16 mouse cellular contexts compared by ENCODE assay signal in the genomic region with DNA sequence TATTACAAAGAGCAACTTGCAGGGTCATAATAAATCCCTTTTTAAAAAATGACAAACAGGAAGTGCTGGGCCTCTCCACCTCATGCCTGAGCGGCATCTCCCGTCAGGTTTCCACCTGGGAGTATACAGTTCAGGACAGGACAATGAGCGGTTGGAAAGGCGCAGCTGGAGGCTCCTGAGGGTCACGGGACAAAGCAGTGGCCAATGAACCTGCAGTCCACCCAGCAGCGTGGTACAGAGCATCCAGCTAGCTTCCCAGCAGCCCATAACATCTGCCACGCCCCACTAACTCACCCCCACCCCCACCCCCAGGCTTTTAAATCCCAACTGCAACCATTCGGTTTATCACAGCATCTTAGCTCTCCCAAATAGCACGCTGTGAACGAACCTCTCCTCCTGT. TPM values are rescaled to one million over a fixed set of nuclear protein-coding genes. Genes with fewer than 3 reads are reported as not detected.
A peak's percentile ranks its signal among the peaks of the same experiment; 100 is the strongest.
DNase-seq lines count a peak whose midpoint lies in the region; ATAC-seq and TF ChIP-seq lines count a peak whose summit lies in the region.
"Had no signal": no experiment of that assay in that cellular context is flagged by ENCODE, and none has a peak within 500 bp of the region (broad histone marks: within the 10 kb centered on the region; RNA-seq: fewer than 3 reads in every experiment).

No protein-coding gene starts in this region.

- TF ChIP-seq CTCF in gastrocnemius, adult 2 months (IDR thresholded peaks at IDR 0.05), result no peak

- intact Hi-C loops in heart, postnatal 10 days (cut with DNase I), result no loop called here
- intact Hi-C loops in gastrocnemius, adult 2 months (cut with DNase I), result no loop called here

- H3K9me3 ChIP-seq in heart, embryonic 11.5 days (replicated peaks; ENCODE audit: control insufficient read depth, low read length), result no peaks in the 10 kb centered on the region
- peaks cover under 1% of the 10 kb centered on the region for H3K9me3 ChIP-seq in midbrain, embryonic 10.5 days (replicated peaks)
- no peaks in the 10 kb centered on the region for H3K9me3 ChIP-seq in midbrain, embryonic 15.5 days
- no peaks in the 10 kb centered on the region for H3K9me3 ChIP-seq in hindbrain, embryonic 13.5 days
- H3K9me3 ChIP-seq in neural tube, embryonic 15.5 days (replicated peaks), result no peaks in the 10 kb centered on the region
- H3K9me3 ChIP-seq: embryonic facial prominence, embryonic 15.5 days; intestine, embryonic 15.5 days; limb, embryonic 15.5 days had no signal

- no peak overlapping the region for H3K4me2 ChIP-seq in heart, embryonic 11.5 days
- no peak overlapping the region for H3K4me2 ChIP-seq in midbrain, embryonic 15.5 days
- H3K4me2 ChIP-seq in hindbrain, embryonic 13.5 days, result no peak overlapping the region
- no peak overlapping the region for H3K4me2 ChIP-seq in neural tube, embryonic 15.5 days
- H3K4me2 ChIP-seq: embryonic facial prominence, embryonic 15.5 days; intestine, embryonic 15.5 days; limb, embryonic 15.5 days had no signal

- WGBS in heart, embryonic 11.5 days (ENCODE audit: insufficient replicate concordance), result 59% methylated on average over 10 of the region's 10 CpGs
- WGBS in midbrain, embryonic 10.5 days, result 21% methylated on average over 10 of the region's 10 CpGs
- 14% methylated on average over 10 of the region's 10 CpGs for WGBS in midbrain, embryonic 15.5 days
- WGBS in hindbrain, embryonic 13.5 days, result 16% methylated on average over 10 of the region's 10 CpGs
- 10% methylated on average over 10 of the region's 10 CpGs for WGBS in neural tube, embryonic 15.5 days

- H3K36me3 ChIP-seq in heart, embryonic 11.5 days (ENCODE audit: control insufficient read depth, insufficient read depth, low read length), result no peaks in the 10 kb centered on the region
- H3K36me3 ChIP-seq in midbrain, embryonic 10.5 days, result peaks cover 58% of the 10 kb centered on the region
- H3K36me3 ChIP-seq in midbrain, embryonic 15.5 days (replicated peaks), result no peaks in the 10 kb centered on the region
- H3K36me3 ChIP-seq in hindbrain, embryonic 13.5 days, result peaks cover 2% of the 10 kb centered on the region
- H3K36me3 ChIP-seq in neural tube, embryonic 15.5 days, result no peaks in the 10 kb centered on the region
- H3K36me3 ChIP-seq: embryonic facial prominence, embryonic 15.5 days; intestine, embryonic 15.5 days; limb, embryonic 15.5 days had no signal

- ATAC-seq in heart, embryonic 11.5 days (replicated peaks; ENCODE audit: insufficient number of reproducible peaks, low FRiP score, low TSS enrichment), result no peak
- ATAC-seq in midbrain, embryonic 15.5 days (replicated peaks), result no peak
- no peak for ATAC-seq in hindbrain, embryonic 13.5 days (ENCODE audit: low FRiP score)
- ATAC-seq in neural tube, embryonic 15.5 days (ENCODE audit: low FRiP score), result no peak; the same call in 1 of the 2 replicates
- ATAC-seq: intestine, embryonic 15.5 days had no signal

- H3K4me1 ChIP-seq in heart, embryonic 11.5 days (ENCODE audit: control insufficient read depth, insufficient read depth, low read length), result peaks cover 14% of the 10 kb centered on the region
- H3K4me1 ChIP-seq in midbrain, embryonic 10.5 days, result peaks cover 52% of the 10 kb centered on the region
- H3K4me1 ChIP-seq in midbrain, embryonic 15.5 days, result peaks cover 15% of the 10 kb centered on the region
- peaks cover 30% of the 10 kb centered on the region for H3K4me1 ChIP-seq in hindbrain, embryonic 13.5 days (replicated peaks)
- H3K4me1 ChIP-seq in neural tube, embryonic 15.5 days, result peaks cover 20% of the 10 kb centered on the region

- DNase-seq in heart, postnatal 10 days, result no peak
- peak; percentile 36 for DNase-seq in midbrain, embryonic 10.5 days (ENCODE audit: low spot score)
- no peak for DNase-seq in urinary bladder, adult 18-20 months (ENCODE audit: low spot score in 2 of 2)
- DNase-seq in gastrocnemius, adult 2 months, result no peak
- DNase-seq: adrenal gland, postnatal 25 days; B cell, adult 2 months; lung, adult 18-20 months had no signal

- peak overlapping the region; percentile 3; the same call in 1 of the 2 replicates for H3K9ac ChIP-seq in heart, embryonic 11.5 days (ENCODE audit: low read depth, low read length)
- no peak overlapping the region for H3K9ac ChIP-seq in midbrain, embryonic 15.5 days
- H3K9ac ChIP-seq in hindbrain, embryonic 13.5 days, result peak overlapping the region; percentile 35; the same call in 1 of the 2 replicates
- H3K9ac ChIP-seq in neural tube, embryonic 15.5 days (replicated peaks), result no peak overlapping the region
- H3K9ac ChIP-seq: embryonic facial prominence, embryonic 15.5 days; intestine, embryonic 15.5 days; limb, embryonic 15.5 days had no signal

- no peak overlapping the region for H3K4me3 ChIP-seq in heart, embryonic 11.5 days (ENCODE audit: low read depth, low read length)
- peak overlapping the region; percentile 23; the same call in 1 of the 2 replicates for H3K4me3 ChIP-seq in midbrain, embryonic 10.5 days
- no peak overlapping the region for H3K4me3 ChIP-seq in midbrain, embryonic 15.5 days
- H3K4me3 ChIP-seq in hindbrain, embryonic 13.5 days, result no peak overlapping the region
- H3K4me3 ChIP-seq in neural tube, embryonic 15.5 days (replicated peaks), result no peak overlapping the region
- no peak overlapping the region for H3K4me3 ChIP-seq in gastrocnemius, adult 2 months
- H3K4me3 ChIP-seq: embryonic facial prominence, embryonic 15.5 days; intestine, embryonic 15.5 days; left cerebral cortex, adult 2 months; limb, embryonic 15.5 days had no signal

- no peak overlapping the region for H3K27ac ChIP-seq in heart, embryonic 11.5 days (ENCODE audit: low read depth, low read length)
- peak overlapping the region; percentile 75 for H3K27ac ChIP-seq in midbrain, embryonic 10.5 days (replicated peaks)
- H3K27ac ChIP-seq in midbrain, embryonic 15.5 days, result no peak overlapping the region
- H3K27ac ChIP-seq in hindbrain, embryonic 13.5 days, result peak overlapping the region; percentile 23; the same call in 1 of the 2 replicates
- 0 out of 2 replicates have a peak overlapping the region, but pooled peaks have one; percentile 3 for H3K27ac ChIP-seq in neural tube, embryonic 15.5 days (replicated peaks)
- no peak overlapping the region for H3K27ac ChIP-seq in gastrocnemius, adult 2 months
- H3K27ac ChIP-seq: embryonic facial prominence, embryonic 15.5 days; intestine, embryonic 15.5 days; left cerebral cortex, adult 2 months; limb, embryonic 15.5 days; stomach, postnatal 0 days had no signal

- no peaks in the 10 kb centered on the region for H3K27me3 ChIP-seq in heart, embryonic 11.5 days (ENCODE audit: control insufficient read depth, insufficient read depth, low read length)
- peaks cover 28% of the 10 kb centered on the region for H3K27me3 ChIP-seq in midbrain, embryonic 10.5 days (ENCODE audit: low read depth, poor library complexity, severe bottlenecking)
- no peaks in the 10 kb centered on the region for H3K27me3 ChIP-seq in midbrain, embryonic 15.5 days (replicated peaks)
- peaks cover 14% of the 10 kb centered on the region; the same call in 1 of the 2 replicates for H3K27me3 ChIP-seq in hindbrain, embryonic 13.5 days
- no peaks in the 10 kb centered on the region for H3K27me3 ChIP-seq in neural tube, embryonic 15.5 days (replicated peaks)
- H3K27me3 ChIP-seq: embryonic facial prominence, embryonic 15.5 days; limb, embryonic 15.5 days had no signal

RNA-seq across cellular contexts. Expression of a gene that starts 19.9 kb away (rescaled TPM):
- polyA plus RNA-seq in heart, embryonic 11.5 days (2014; fragmentation: Nextera tagmentation; extraction: Ambion mirVana), result 2.1 and 2.2 TPM in 2 replicates
- 10 to 100 TPM; 15.1 to 17.1 TPM for total RNA-seq in heart, postnatal 10 days (2021)
- 3.4 and 3.6 TPM in 2 replicates for polyA plus RNA-seq in midbrain, embryonic 10.5 days (2016; fragmentation: Nextera tagmentation; extraction: Ambion mirVana)
- polyA plus RNA-seq in midbrain, embryonic 15.5 days (2015; fragmentation: Nextera tagmentation; extraction: Ambion mirVana), result 1.6 and 2.2 TPM in 2 replicates
- polyA plus RNA-seq in hindbrain, embryonic 13.5 days (2015; fragmentation: Nextera tagmentation; extraction: Ambion mirVana), result 1.6 and 1.8 TPM in 2 replicates
- polyA plus RNA-seq in neural tube, embryonic 15.5 days (2015; fragmentation: Nextera tagmentation; extraction: Ambion mirVana), result 0.88 and 1.4 TPM in 2 replicates
- total RNA-seq in gastrocnemius, adult 2 months (2021), result under 1 TPM; 0.13 to 0.28 TPM

RNA-seq across cellular contexts. Expression of a gene that starts 43.8 kb away (rescaled TPM):
- polyA plus RNA-seq in heart, embryonic 11.5 days (2014; fragmentation: Nextera tagmentation; extraction: Ambion mirVana), result 4.9 and 6.5 TPM in 2 replicates
- total RNA-seq in heart, postnatal 10 days (2021), result 10 to 100 TPM; 37.2 to 42.1 TPM
- 14.3 and 16.7 TPM in 2 replicates for polyA plus RNA-seq in midbrain, embryonic 10.5 days (2016; fragmentation: Nextera tagmentation; extraction: Ambion mirVana)
- 41.0 and 41.7 TPM in 2 replicates for polyA plus RNA-seq in midbrain, embryonic 15.5 days (2015; fragmentation: Nextera tagmentation; extraction: Ambion mirVana)
- polyA plus RNA-seq in hindbrain, embryonic 13.5 days (2015; fragmentation: Nextera tagmentation; extraction: Ambion mirVana), result 33.9 and 36.4 TPM in 2 replicates
- polyA plus RNA-seq in neural tube, embryonic 15.5 days (2015; fragmentation: Nextera tagmentation; extraction: Ambion mirVana), result 25.4 and 25.8 TPM in 2 replicates
- 10 to 100 TPM in 1 of 2 experiments, 1 to 10 TPM in 1; 5.8 to 11.4 TPM for total RNA-seq in gastrocnemius, adult 2 months (2021)

Comparison
In these comparisons a context has a peak if more than half of its experiments do, and no peak if none do; other contexts are left out.
1. H3K27ac ChIP-seq: peak in midbrain, embryonic 10.5 days (single experiment), hindbrain, embryonic 13.5 days (single experiment) and neural tube, embryonic 15.5 days (single experiment); none in heart, embryonic 11.5 days (single experiment), midbrain, embryonic 15.5 days (single experiment) and gastrocnemius, adult 2 months (single experiment).
2. H3K9ac ChIP-seq: peak in heart, embryonic 11.5 days (single experiment) and hindbrain, embryonic 13.5 days (single experiment); none in midbrain, embryonic 15.5 days (single experiment) and neural tube, embryonic 15.5 days (single experiment).